Mouse (Mus musculus): ENCODE measurements at regions not wholly inside any gene's neighbourhood (a gene's known extent, or its start where the extent isn't known, plus 50 kb on each side); places are given as distances from the start of the nearest gene placed in this dataset.

DNA sequence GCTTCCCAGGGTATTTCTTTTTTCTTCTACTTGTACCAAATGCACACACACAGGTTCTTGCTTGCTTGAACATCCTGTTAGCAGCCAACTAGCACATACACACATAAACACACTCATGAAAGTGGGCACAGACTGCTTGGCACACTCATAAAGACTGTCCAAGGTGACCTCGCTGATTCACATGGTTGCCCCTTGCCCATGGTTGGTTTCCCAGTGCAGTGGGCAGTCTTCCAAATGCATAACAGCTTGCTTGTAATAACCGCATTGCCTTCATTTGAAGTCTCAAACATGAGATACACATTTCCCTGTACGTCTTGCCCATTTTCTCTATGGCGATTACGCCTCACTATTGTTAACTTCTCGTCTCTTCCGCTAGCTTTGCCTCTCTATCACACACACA is 117.4 kb upstream of the 4930583I09Rik start:
- TF ChIP-seq POLR2A (IDR thresholded peaks at IDR 0.05; ENCODE audit: borderline replicate concordance, extremely low read depth, low read depth, low read length) (no peak), CTCF (IDR thresholded peaks at IDR 0.05; ENCODE audit: insufficient read depth, low read length) (no peak)
